Mouse (Mus musculus): ENCODE results near the gene Gli1. TPM values are rescaled to one million over a fixed set of nuclear protein-coding genes. Genes with fewer than 3 reads are reported as not detected.

Gli1 gene
- total RNA-seq, 1 experiment, result 14.9 TPM

DNA sequence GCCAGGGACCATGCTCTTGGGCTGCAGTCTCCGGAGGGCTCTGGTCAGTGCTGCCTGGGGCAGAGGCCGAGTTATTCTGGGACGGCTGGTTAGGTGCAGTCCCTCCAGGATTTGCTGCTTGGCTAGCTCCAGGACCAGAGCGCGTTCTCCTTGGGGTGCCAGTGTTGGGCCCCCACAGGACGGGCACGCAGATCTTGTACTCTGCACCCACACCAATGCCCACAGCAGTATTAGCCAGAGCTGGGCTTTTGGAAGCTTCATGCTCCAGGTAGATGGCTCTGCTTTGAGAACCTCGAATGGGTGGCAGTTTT lies 9.5 kb upstream of the Gli1 start:
- in situ Hi-C loops (cut with MboI; ENCODE audit: low sequenced_read_pairs in 2 of 2, unreplicated experiment in 2 of 2), result no loop called here
- Histone ChIP-seq H3K4me3 (ENCODE audit: insufficient read depth in 1 of 2, low read depth in 1 of 2, low read length in 2 of 2, poor library complexity in 1 of 2, severe bottlenecking in 1 of 2) (peak overlapping the region; percentile 38 to 55), H3K9ac (ENCODE audit: insufficient read depth, low read depth, low read length, poor library complexity, severe bottlenecking) (peak overlapping the region; percentile 21), H3K36me3 (ENCODE audit: control insufficient read depth, insufficient read depth, low read length, poor library complexity, severe bottlenecking) (no peaks in the 10 kb centered on the region), H3K4me1 (ENCODE audit: control insufficient read depth in 2 of 2, insufficient read depth in 2 of 2, low read length in 2 of 2, poor library complexity in 1 of 2) (peaks cover 3 to 12% of the 10 kb centered on the region in 2 experiments; a peak in 3 of 4 replicates), H3K27ac (ENCODE audit: insufficient read depth, low read depth, low read length, poor library complexity, severe bottlenecking) (no peak overlapping the region), H3K9me3 (ENCODE audit: control insufficient read depth, insufficient read depth, low read depth, low read length) (no peaks in the 10 kb centered on the region)
- TF ChIP-seq MAFK (IDR thresholded peaks at IDR 0.05; ENCODE audit: insufficient read depth, low read depth, low read length) (no peak), HCFC1 (IDR thresholded peaks at IDR 0.05; ENCODE audit: borderline replicate concordance, insufficient read depth, low read length) (no peak), CHD2 (IDR thresholded peaks at IDR 0.05; ENCODE audit: low read depth, low read length) (no peak), ZC3H11A (IDR thresholded peaks at IDR 0.05; ENCODE audit: borderline replicate concordance, low read depth, low read length) (no peak), ZNF384 (IDR thresholded peaks at IDR 0.05; ENCODE audit: low read depth, low read length) (no peak)
- no peak for DNase-seq (ENCODE audit: low read depth, low spot score)

DNA sequence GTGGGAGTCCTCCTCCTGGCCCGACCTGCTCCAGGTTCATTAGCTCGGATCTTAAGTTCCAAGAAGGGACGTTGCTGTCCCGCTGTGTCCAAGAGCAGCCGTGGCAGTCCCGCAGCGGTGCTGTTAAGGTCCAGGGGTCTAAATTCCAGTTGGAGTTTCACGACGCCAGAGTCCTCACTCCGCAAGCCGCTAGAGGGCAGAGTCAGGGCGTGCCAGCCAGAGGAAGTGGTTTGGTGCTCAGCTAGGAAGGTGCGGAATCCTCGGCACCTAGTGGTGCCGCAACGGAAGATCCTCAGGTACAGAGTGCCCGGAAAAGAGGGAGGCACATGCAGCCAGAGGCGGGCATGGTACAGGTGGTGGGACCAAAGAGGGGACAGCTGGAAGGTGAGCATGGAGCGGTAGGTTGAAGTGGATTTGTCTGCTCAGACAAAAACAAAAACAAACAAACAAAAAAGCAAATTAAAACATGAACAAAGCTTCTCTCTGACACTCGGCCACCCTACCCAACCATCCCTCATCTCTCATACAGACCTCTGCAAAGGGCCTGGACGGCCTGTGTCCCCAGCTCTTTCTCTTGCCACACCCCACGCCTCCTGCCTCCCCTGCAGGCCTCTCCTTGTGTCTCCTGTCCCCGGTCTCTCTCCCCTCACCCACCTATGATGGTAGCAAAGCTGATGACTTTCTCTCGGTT lies 9.0 kb upstream of the Gli1 start:
- TF ChIP-seq HCFC1 (IDR thresholded peaks at IDR 0.05; ENCODE audit: borderline replicate concordance, insufficient read depth, low read length) (no peak), MAFK (IDR thresholded peaks at IDR 0.05; ENCODE audit: insufficient read depth, low read depth, low read length) (no peak), ZNF384 (IDR thresholded peaks at IDR 0.05; ENCODE audit: low read depth, low read length) (no peak), CHD2 (IDR thresholded peaks at IDR 0.05; ENCODE audit: low read depth, low read length) (no peak), ZC3H11A (IDR thresholded peaks at IDR 0.05; ENCODE audit: borderline replicate concordance, low read depth, low read length) (no peak)
- Histone ChIP-seq H3K27ac (ENCODE audit: insufficient read depth, low read depth, low read length, poor library complexity, severe bottlenecking) (no peak overlapping the region), H3K36me3 (ENCODE audit: control insufficient read depth, insufficient read depth, low read length, poor library complexity, severe bottlenecking) (no peaks in the 10 kb centered on the region), H3K4me1 (ENCODE audit: control insufficient read depth in 2 of 2, insufficient read depth in 2 of 2, low read length in 2 of 2, poor library complexity in 1 of 2) (peaks cover 3 to 12% of the 10 kb centered on the region in 2 experiments; a peak in 3 of 4 replicates), H3K9me3 (ENCODE audit: control insufficient read depth, insufficient read depth, low read depth, low read length) (no peaks in the 10 kb centered on the region), H3K9ac (ENCODE audit: insufficient read depth, low read depth, low read length, poor library complexity, severe bottlenecking) (peak overlapping the region; percentile 40), H3K4me3 (ENCODE audit: insufficient read depth in 1 of 2, low read depth in 1 of 2, low read length in 2 of 2, poor library complexity in 1 of 2, severe bottlenecking in 1 of 2) (peak overlapping the region; percentile 39 to 55)
- in situ Hi-C loops (cut with MboI; ENCODE audit: low sequenced_read_pairs in 2 of 2, unreplicated experiment in 2 of 2), result no loop called here
- DNase-seq (ENCODE audit: low read depth, low spot score), result no peak

DNA sequence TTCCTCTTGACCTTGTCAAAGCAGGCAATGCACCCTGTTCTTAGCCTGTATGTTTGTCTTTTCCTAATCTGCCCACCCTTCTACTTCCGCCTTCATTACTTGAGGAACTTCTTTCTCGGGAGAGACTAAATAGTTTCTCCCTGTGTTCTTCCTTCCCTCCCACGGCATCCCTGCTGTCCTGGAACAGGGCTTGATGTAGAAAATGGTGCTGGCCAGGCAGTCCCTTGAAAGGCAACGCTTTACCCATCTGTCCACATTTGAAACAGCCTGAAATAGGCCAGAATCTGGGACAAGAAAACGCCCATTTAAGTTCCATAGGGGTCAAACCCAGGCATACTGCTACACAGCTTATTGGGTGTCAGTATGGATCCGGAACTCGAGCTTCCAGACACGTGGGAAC lies 8.0 kb upstream of the Gli1 start:
- Histone ChIP-seq H3K4me1 (ENCODE audit: control insufficient read depth in 2 of 2, insufficient read depth in 2 of 2, low read length in 2 of 2, poor library complexity in 1 of 2) (peaks cover 3 to 12% of the 10 kb centered on the region in 2 experiments; a peak in 3 of 4 replicates), H3K9me3 (ENCODE audit: control insufficient read depth, insufficient read depth, low read depth, low read length) (no peaks in the 10 kb centered on the region), H3K36me3 (ENCODE audit: control insufficient read depth, insufficient read depth, low read length, poor library complexity, severe bottlenecking) (no peaks in the 10 kb centered on the region), H3K9ac (ENCODE audit: insufficient read depth, low read depth, low read length, poor library complexity, severe bottlenecking) (no peak overlapping the region), H3K27ac (ENCODE audit: insufficient read depth, low read depth, low read length, poor library complexity, severe bottlenecking) (no peak overlapping the region), H3K4me3 (ENCODE audit: insufficient read depth in 1 of 2, low read depth in 1 of 2, low read length in 2 of 2, poor library complexity in 1 of 2, severe bottlenecking in 1 of 2) (no peak overlapping the region; a peak in 1 of 4 replicates)
- in situ Hi-C loops (cut with MboI; ENCODE audit: low sequenced_read_pairs in 2 of 2, unreplicated experiment in 2 of 2), result no loop called here
- no peak for TF ChIP-seq CHD2 (IDR thresholded peaks at IDR 0.05; ENCODE audit: low read depth, low read length)
- TF ChIP-seq HCFC1 (IDR thresholded peaks at IDR 0.05; ENCODE audit: borderline replicate concordance, insufficient read depth, low read length), result no peak
- no peak for TF ChIP-seq ZC3H11A (IDR thresholded peaks at IDR 0.05; ENCODE audit: borderline replicate concordance, low read depth, low read length)
- no peak for TF ChIP-seq MAFK (IDR thresholded peaks at IDR 0.05; ENCODE audit: insufficient read depth, low read depth, low read length)
- no peak for DNase-seq (ENCODE audit: low read depth, low spot score)

DNA sequence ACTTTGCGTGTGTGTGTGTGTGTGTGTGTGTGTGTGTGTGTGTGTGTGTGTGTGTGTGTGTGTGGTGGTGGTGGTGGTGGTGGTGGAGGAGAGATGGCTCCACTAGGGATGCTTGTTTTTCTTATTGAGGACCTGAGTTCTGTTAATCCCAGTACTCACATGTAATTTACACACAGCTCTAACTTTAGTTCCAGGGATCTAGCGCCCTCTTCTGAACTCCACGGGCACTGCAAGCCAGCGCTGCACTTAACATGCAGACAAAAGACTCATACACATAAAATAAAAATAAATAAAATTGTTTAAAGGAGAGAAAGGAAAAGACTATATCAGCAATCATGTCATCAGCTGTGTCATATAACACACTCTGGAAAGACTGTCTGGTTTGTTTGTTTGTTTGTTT lies 7.2 kb upstream of the Gli1 start:
- DNase-seq (ENCODE audit: low read depth, low spot score), result no peak
- no peak overlapping the region for H3K4me3 ChIP-seq (ENCODE audit: insufficient read depth in 1 of 2, low read depth in 1 of 2, low read length in 2 of 2, poor library complexity in 1 of 2, severe bottlenecking in 1 of 2)
- no peaks in the 10 kb centered on the region for H3K9me3 ChIP-seq (ENCODE audit: control insufficient read depth, insufficient read depth, low read depth, low read length)
- H3K27ac ChIP-seq (ENCODE audit: insufficient read depth, low read depth, low read length, poor library complexity, severe bottlenecking), result no peak overlapping the region
- in situ Hi-C loops (cut with MboI; ENCODE audit: low sequenced_read_pairs in 2 of 2, unreplicated experiment in 2 of 2), result no loop called here
- peaks cover 3 to 12% of the 10 kb centered on the region in 2 experiments; a peak in 3 of 4 replicates for H3K4me1 ChIP-seq (ENCODE audit: control insufficient read depth in 2 of 2, insufficient read depth in 2 of 2, low read length in 2 of 2, poor library complexity in 1 of 2)
- no peak for TF ChIP-seq HCFC1 (IDR thresholded peaks at IDR 0.05; ENCODE audit: borderline replicate concordance, insufficient read depth, low read length)
- TF ChIP-seq ZC3H11A (IDR thresholded peaks at IDR 0.05; ENCODE audit: borderline replicate concordance, low read depth, low read length), result no peak
- TF ChIP-seq MAFK (IDR thresholded peaks at IDR 0.05; ENCODE audit: insufficient read depth, low read depth, low read length), result no peak
- no peak for TF ChIP-seq ZNF384 (IDR thresholded peaks at IDR 0.05; ENCODE audit: low read depth, low read length)
- TF ChIP-seq CHD2 (IDR thresholded peaks at IDR 0.05; ENCODE audit: low read depth, low read length), result no peak
- H3K9ac ChIP-seq (ENCODE audit: insufficient read depth, low read depth, low read length, poor library complexity, severe bottlenecking), result no peak overlapping the region
- H3K36me3 ChIP-seq (ENCODE audit: control insufficient read depth, insufficient read depth, low read length, poor library complexity, severe bottlenecking), result no peaks in the 10 kb centered on the region
